Mouse (Mus musculus) left cerebral cortex, postnatal 36 days (tissue): ENCODE results near the gene Vmn2r77. TPM values are rescaled to one million over a fixed set of nuclear protein-coding genes. Genes with fewer than 3 reads are reported as not detected.
"Not testable (repeated sequence)": the region's sequence is repeated elsewhere in the genome, so short reads cannot be mapped to it uniquely, and the experiment has no call there.

Experiments used
- DNase-seq, 2 experiments: peaks; one replicate each; pipeline ENCODE4 v3.0.0; 2021 to 2022; ENCODE audit warnings: low spot score in 2 of 2, mixed read lengths in 1 of 2
- intact Hi-C: fragments of 180-260 bp; cut with DNase I; formaldehyde crosslinking; loops from one replicate; pipeline ENCODE4 v1.15.1; 2025
- total RNA-seq, 2 experiments: library from RNA; stranded (reverse); gene quantifications; 2 replicates each; pipeline ENCODE4 v1.2.3; 2021

The Vmn2r77 gene
- total RNA-seq: not detected

DNA sequence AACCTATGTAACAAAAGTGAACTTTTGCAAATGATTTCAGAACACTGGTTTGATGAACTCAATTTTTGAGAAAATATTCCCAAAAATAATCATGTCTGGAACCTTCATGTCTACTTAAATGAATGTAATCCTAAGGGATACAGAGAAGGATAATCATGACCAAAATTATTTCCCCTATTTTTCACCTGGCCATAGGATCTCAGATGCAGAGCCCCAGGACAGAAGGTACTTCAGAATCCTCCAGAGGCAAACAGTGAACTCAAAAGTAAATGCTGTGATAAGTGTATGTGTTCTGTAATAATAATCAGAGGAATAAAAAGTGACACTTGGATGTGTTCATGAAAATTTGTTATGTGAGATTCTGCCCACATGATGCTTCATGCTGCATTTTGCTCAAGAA is at the start of gene Vmn2r77:
Vmn2r77 (plus strand) TSS at position 301 of the 400 bp plus-strand sequence.
- intact Hi-C loops: no loop called here
- DNase-seq: no peak

GRCm38 (mm10) chr7:86760751-86761150 is 34.1 kb upstream of the Vmn2r77 start:
- DNase-seq: no peak
- intact Hi-C loops: no loop called here

GRCm38 (mm10) chr7:86764628-86765027 is 30.2 kb upstream of the Vmn2r77 start:
- no peak for DNase-seq
- intact Hi-C loops: no loop called here

DNA sequence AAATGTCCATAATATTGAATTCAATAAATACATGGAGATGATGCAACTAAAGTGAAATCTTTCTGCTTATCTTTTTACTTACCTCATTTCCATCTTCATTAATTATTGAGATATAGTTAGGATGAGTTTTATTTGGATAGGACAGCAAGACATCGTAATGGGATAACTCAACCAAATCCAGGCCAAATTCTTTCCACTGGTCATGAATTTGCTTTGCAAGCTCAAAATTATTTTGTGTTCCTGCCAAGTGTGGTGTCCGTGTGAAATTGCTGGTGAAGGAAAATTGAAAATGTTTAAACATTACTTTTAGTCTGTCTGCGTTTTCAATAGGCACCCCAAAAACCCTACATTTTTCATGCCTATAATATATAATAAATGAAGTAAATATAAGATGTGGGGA is 23.2 kb upstream of the Vmn2r77 start:
- no peak for DNase-seq
- intact Hi-C loops: no loop called here

DNA sequence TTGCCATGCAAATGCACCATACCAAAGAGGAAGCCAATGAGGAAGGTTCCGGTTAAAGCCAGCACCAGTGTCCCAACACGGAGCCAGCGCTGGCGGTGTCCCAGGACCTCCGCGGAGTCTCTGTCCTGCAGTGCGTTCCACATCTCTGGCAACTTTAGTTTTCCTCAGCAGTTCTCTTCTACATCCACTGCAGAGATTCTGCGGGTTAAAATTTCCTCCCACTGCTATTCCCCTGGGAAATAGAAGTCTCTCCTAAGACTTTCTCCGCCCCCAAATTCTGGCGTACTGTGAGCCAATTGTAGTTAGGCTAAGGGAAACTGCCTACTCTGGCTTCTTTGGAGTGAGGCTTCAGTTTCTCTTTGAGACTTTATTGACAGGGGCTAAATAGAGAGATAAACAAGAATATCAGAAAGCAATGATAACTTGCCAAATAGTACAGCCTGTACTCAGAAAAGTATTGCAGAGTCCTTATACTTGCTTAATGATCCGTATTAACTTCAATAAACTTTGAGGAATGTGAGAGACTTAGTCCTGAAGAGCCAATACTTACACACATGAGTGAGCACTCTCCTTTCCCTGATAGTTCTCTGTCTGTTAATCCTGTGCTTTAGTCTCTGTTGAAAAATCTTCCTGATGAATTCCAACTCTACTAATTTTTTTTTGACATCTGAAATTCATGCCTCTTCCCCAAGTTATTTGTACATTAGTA is 19.1 kb upstream of the Vmn2r77 start, which contains the start of gene Folh1:
Folh1 (minus strand) TSS at position 327 of the 709 bp plus-strand sequence.
- peak; percentile 7 for DNase-seq
- intact Hi-C loops: no loop called here

- intact Hi-C loops, DNase-seq: not testable (repeated sequence)
Observed at GRCm38 (mm10) chr7:86815241-86815640, 20.4 kb downstream of the Vmn2r77 start.

DNA sequence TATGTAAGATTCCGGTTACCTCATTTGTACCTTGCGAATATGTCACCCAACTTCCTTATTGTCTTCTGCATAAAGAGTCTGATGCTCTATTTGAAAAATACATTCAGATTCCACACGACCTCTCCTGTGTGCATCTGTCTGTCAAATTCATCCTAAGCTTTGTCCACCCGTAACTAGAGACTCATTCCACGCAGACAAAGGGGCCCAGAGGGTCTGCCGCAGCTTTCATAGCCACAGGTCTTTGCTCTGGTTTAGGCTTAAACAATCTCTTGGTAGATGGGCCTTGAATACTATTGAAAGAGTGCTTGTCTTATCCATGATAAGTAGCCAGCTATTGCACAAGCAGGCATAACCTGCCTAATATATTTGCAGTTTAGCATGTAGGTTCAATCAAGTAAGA is 20.9 kb downstream of the Vmn2r77 start:
- intact Hi-C loops, DNase-seq: not testable (repeated sequence)

DNA sequence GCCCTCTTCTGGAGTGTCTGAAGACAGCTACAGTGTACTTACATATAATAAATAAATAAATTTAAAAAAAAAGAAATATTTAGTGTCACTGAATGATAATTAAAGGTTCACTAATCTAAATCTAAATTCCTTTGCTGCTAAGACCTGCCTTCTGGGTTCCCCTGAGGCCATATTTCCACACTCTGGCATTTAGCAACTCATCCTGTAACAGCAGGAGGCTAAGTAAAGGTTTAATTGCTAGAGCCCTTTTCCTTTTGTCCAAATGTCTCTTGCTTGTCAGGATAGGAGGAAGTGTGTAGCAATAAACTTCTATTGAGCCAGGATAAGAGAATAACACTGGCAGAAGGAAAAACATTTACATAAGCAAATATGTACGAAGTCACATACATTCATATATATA is 21.6 kb downstream of the Vmn2r77 start:
- DNase-seq: no peak
- intact Hi-C loops: no loop called here

Other genes starting within 250 kb of the Vmn2r77 start
- not detected for gene Olfr295, start 211.2 kb upstream of the Vmn2r77 start, total RNA-seq
- not detected for gene Olfr294, start 178.4 kb upstream of the Vmn2r77 start, total RNA-seq
- not detected for gene Olfr293, start 146.0 kb upstream of the Vmn2r77 start, total RNA-seq
- not detected for gene Olfr292, start 106.7 kb upstream of the Vmn2r77 start, total RNA-seq
- gene Folh1, start 19.1 kb upstream of the Vmn2r77 start, total RNA-seq: 1 to 10 TPM; 4.1 to 4.8 TPM
- gene Vmn2r78, start 120.1 kb downstream of the Vmn2r77 start, total RNA-seq: not detected
- under 1 TPM in 1 of 2 experiments, not detected in 1; 0.02 TPM for gene Vmn2r79, start 201.1 kb downstream of the Vmn2r77 start, total RNA-seq